Mouse (Mus musculus) ovary, postnatal 10 days (tissue): ENCODE results near the gene Gpr68.

Source experiments
- DNase-seq: peaks from one replicate; pipeline ENCODE4 v3.0.0; 2022; ENCODE audit warnings: low spot score

The Gpr68 gene

DNA sequence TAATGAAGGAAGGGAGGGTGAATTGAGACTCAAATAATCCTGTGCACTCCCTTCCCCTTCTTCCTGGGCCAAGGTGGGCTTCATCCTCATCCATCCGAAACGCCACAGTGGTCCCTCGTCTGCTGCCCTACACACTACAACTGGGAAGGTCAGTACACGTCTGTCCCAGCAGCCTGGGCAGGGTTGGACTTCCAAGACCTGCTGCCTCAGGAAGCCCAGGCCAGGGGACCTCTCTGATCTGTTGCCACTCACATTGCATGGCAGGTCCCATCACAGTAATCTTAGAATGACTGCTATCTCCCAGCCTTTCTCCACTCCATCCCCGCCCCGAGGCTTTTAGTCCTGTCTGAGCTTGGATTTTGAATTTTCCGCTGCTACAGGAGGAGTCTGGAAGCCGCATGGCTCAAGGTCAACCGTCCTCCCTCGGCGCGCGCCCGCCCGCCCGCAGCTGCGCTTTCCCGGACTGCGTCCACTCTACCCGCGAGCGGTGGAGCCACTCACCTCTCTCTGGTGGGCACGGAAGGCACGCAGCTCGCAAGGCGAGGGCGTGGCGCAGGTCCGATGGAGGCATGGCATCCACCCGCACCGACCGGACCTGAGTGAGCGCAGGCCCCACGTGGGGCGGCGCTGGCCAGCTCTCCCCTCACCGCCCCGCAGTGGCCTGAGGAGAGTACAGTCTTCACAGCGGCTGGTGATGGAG, at the start of gene Gpr68:
Gpr68 (minus strand) TSS at position 601 of the 700 bp plus-strand sequence.
- DNase-seq = peak; percentile 15

DNA sequence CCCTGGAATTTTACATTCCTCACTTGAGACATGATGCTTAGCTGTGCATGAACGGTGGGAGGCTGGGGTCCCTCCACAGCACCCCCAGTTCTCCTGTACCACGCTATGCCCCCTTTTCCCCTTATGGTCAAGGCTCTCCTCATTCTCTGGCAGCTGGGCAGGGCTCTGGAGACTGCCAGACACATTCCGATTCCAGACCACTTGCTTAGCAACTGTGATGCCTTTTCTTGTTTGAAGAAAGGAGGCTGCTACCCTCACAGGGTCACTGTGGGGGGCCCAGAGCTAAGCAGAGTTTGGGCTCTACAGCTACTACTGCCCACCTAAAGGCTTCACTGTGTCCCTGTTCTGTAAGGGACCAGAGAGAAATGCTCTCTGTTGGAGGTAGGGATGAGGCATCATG, 49.3 kb upstream of the Gpr68 start:
- no peak for DNase-seq

DNA sequence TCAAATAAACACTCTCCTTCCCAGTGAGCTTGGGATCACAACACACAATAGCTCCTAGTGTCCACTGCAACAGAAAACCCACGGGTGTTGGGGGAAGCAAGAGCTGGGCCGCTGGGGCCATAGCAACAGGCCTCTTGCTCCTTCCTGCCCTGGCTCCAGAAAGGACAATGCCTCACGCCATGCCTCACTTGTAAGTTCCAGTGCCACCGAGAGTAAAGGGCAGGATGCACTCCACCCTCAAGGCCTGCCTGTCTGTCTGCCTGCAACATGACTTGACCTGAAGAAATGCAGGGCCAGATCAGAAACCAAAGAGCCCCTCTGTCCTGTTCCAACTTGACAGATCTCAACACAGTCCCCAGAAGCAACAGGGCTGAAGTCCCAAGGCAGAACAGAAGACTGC, 48.8 kb upstream of the Gpr68 start:
- DNase-seq = no peak

DNA sequence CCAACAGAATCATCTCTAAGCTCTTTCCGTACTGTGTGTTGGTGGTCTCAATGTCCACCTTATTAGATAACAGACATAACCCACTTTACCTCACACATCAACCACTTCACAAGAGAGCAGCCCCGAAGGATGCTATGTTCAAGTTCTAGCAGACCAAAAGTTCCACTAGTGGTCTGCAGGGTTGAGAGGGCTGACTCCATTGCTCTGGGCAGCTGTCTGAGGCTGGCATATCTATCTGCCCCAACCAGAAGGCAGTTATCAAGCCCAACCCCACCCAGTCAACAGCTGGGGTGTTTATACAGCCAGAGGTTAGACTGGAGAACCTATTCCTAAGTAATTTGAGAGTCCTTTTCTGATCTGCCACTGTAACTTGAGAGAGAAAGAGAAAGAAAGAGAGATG, 48.0 kb upstream of the Gpr68 start:
- DNase-seq = no peak

DNA sequence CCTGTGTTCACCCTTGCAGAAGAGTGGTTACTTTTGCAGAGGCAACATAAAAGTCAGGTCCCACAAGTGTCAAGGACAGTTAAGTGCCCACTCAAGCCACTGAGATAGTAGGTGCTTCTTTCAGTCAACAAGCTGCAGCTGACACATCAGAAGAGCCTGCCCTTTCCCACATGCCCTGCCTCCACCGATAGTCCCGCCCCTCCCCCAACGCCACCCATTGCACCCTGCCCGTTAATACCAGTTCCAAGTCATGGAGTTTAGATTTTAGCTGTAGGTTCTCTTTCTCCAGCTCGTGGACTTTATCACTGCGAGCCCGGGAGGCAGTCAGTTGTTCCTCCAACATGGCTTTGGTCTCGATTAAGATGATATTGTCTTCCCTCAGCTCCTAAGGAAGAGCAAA, 45.9 kb upstream of the Gpr68 start:
- DNase-seq = no peak

DNA sequence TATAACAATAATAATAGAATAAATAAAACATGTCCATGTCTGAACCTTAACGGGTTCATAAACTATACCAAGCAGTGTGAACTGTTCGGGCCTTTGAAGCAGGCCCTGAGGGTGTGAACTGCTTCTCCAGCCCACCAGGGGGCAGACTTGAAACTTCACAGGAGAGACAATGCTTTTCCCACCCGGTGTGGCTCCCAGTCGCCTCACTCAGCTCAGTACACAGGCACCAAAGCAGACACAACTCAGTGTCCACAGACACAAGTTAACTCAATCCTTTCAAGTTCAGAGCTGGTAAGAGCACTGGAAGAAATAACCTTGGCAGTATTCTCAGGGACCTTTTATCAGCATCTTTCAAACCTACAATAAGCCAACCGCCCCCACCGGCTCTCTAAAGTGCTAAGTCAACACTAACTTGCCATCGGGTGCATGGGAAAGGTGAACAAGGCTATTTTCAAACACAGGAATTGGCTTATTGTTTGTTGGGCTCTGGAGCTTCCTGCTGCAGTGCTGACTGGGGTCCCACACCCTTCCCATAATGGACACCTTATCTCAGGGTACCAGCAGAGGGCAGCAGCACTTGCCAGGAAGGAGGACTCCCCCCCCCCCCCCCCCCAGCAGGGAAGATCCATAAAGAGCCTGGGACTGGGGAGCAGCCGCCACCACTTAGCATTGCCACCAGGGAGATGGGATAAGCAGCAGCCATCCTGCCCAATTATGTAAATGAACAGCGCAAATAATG, 44.4 kb upstream of the Gpr68 start:
- no peak for DNase-seq

DNA sequence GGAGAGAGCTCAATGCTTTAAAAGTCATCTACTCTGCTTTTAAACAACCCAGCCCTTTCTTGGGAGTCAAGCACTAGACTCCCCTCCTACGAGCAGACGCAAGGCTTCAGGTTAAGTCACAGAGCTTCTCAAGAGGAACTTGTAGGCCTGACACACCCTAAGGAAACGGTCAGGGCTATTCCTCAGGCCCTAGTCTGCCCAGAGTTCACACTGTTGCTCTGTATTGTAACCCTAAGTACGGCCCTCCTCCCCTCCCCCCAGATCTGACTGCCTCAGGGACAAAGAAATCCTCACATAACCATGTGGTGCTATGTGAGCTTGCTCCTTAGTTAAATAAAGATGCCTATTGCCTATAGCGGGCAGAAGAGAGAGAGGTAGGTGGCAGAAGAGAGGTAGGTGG, 41.1 kb upstream of the Gpr68 start:
- no peak for DNase-seq

DNA sequence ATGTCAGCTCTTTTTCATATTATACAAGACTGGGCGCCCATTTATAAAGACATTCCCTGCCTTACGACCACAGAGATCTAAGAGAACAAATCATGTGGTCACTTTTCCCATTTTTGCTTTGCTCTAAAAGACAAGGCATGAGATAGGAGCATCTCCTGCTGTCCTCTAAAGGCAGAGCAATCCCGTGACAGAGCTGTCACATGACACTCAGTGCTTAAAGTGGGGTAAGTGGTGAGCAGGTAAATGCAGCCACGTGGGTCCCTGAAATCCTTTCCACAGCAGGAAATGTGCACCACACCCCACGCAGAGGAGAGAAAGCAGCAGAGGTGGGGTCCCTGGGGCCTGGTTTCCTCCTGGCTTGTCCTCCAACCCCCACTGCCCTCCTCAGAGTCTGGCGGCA, 40.0 kb upstream of the Gpr68 start:
- DNase-seq = no peak

DNA sequence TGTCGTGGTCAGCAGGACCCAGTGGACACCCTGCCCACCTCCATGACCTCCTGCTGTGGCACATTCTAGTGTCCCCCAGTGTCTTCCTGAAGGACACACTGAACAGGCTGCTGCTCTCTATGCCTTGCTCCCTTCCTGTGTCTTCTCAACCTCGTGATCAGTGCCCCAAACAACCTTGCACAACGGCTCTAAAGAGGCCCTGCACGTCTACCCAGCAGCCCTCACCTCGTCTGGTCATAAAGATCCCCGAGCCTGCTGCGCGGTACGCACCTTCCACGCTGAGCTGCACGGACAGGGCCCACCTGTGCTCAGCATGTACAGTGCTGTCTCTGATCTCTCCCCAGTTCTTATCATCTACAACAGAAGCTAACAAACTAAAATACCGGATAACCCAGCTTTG, 38.0 kb upstream of the Gpr68 start:
- no peak for DNase-seq

DNA sequence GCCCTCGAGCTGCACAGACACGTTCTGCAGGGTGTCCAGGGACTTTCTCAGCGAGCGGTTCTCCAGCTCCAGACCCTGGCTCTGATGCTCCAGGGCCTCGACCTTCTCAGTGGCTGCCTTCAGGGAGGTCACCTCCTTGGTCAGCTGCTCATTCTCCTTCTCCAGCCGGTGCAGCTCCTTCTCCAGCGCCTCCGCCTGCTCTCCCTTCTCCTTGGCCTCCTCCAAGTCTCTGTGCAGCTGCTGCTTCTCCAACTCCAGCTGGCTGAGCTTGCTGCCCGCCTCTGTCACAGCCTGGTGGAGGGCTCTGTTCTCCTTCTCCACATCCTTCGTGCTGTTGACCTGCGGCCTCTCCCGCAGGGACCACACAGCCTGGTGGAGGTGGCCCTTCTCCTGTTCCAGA, 37.5 kb upstream of the Gpr68 start:
- no peak for DNase-seq

DNA sequence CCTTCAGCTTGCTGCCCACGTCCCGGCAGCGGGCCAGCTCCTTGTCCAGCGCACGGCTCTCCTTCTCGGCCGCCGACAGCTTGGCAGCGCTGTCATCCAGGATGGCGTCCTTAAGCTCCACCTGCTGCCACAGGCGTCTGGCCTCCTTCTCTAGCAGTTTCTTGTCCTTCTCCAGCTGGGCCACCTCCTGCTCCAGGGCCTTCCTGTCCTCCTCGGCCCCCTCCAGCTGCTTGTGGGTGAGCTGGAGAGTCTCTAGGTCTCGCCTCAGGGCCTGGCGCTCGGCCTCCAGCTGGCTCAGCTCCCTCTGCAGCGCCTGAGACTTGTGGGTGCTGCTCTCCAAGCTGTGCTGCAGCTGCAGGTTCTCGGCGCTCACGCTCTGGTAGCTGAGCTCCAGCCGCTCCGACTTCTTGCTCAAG, 36.9 kb upstream of the Gpr68 start:
- no peak for DNase-seq

DNA sequence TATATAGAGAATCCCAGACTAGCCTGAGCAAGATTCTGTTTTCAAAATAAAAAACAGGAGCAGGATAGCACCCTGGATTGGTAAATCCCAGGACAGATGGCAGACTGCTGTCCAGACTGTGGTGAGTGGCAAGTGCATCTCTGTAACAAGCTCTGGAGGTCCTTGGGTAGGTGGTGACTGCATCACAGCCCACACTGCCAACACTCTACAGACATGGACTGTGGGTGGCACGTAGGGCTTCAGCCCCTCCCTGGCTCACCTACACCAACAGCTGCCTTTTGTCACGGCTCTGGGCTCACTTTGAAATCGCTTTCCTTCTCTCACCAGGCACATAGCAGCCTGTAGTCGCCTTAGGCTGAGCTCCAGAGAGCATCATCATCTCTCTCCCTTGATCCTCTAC, 35.1 kb upstream of the Gpr68 start:
- DNase-seq = no peak

DNA sequence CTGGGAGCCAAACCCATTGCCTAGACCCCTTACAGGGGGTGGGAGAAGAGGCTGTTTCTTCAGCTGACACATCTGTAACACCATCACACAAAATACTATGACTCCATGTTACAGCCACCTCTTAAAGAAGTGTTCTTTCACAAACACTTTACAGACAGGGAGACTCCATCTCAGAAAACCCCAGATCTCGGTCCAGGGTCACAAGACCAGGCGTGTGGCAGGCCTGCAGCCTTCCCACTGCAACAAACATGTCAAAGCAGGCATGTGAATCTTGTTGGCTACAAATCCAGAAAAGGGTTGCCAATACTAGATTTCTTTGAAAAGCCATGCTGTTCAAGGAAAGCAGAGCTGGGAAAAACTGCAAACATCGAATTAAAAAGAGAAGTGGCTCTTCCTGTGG, 33.4 kb upstream of the Gpr68 start:
- no peak for DNase-seq

DNA sequence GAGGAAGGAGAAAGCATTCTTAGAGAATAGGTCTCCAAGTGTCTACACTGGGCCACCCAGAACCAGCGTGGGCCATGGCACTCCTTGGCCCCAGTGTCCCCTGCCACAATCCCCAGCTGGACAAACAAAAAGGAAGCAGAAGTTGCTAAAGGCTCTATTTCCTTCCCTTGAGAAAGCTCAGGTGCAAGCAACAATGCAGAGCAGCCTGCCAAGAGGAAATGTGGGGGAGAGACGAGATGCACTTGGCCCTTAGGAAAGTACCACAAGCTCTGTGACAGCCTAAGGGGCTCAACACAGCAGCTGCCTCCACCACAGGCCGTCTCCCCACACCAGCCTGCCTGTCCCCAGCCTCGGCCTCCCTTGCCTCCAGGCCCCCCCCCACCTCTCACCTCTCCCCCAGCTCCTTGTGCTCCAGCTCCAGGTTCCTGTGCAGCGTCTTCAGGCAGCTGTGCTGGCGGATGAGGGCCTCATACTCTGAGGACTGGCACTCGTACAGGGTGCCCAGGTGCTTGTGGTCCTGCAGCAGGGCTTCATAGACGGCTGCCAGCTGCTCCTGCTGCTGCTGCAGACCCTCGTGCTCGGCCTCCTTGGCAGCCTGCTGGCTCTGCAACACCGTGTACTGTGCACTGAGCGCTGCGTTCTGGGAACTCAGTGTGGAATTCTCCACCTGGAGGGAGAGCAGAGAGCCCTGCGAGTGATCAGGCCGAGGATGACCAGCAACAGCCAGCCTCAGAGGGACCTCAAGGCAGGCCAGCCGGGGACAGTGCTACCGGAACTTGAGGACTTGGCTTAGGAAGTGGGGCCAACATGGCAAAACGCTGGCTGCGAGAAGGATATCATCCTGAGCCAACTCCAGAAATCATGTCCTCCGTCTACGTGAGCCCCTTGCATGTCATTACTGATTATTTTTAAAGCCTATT, 29.7 kb upstream of the Gpr68 start:
- DNase-seq = no peak

DNA sequence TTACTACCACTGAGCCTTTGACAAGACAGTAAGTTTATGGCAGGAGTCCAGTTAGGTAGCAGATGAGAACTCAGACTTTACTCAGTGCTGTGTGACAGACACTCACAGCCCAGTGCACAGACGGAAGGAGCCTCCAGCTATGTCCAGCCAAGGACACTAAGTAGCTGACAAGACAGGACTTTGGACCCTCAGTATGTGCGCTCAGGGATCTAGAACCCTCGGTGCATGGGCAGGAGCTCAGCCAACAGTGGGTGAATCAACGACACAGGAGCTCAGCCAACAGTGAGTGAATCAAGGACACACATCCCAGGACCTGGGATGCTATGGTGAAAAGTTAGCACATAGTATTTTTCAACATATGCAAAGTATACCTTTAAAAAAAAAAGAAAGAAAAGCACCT, 28.7 kb upstream of the Gpr68 start:
- no peak for DNase-seq

DNA sequence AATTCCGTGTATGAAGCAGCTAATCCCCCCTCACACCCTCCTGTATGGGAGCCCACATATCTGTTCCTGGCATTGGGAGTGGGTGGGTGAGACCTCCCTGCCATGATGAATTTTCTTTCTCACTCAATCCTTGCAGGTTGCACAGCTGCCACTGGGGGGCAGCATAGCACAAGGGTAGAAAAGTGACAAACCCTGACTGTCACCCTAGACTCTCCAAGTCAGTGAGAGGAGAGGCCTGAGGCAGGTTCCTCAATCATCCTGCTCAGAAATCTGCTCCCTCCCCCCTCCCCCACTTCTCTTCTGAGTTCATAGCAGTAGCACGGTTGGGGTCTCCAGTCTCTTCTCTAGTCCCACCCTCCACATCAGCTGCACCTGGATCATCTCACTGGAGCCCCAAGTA, 28.1 kb upstream of the Gpr68 start:
- peak; percentile 47 for DNase-seq

DNA sequence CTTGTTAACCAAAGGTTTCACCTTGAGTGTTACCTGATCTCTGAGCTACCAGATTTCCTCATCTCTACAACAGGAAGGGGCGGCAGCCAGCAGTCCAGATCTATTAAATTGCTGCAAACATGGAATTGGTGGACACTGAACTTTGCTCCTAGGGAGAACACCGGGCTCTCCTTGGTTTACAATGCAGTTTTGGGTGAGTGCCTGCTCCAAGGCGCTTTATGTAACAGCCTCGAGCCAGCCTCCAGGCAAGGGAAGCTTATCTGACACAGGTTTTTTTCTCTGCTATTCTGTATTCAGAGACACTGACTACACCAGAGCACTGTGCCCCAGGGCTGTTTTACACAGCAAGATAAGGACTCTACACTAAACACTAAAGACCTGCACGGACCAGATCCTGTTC, 26.8 kb upstream of the Gpr68 start:
- DNase-seq = no peak

DNA sequence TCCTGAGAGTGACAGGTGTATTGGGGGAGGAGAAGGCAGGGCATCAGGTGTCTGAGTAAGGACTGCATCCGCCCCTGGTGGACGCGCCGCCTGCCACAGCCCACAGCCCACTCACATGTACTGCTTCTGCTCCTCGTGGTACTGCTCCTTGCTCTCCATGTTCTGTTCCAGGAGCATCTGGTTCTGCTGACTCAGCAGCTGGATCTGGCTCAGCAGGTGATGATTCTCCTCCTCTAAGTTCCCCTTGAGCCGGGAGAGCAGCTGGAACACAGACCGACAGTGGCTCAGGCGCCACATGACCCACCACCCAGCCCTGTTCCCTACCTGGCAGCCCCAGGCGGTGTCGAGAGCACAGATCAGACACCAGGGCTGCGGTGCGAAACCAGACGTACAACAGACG, 23.7 kb upstream of the Gpr68 start:
- no peak for DNase-seq

DNA sequence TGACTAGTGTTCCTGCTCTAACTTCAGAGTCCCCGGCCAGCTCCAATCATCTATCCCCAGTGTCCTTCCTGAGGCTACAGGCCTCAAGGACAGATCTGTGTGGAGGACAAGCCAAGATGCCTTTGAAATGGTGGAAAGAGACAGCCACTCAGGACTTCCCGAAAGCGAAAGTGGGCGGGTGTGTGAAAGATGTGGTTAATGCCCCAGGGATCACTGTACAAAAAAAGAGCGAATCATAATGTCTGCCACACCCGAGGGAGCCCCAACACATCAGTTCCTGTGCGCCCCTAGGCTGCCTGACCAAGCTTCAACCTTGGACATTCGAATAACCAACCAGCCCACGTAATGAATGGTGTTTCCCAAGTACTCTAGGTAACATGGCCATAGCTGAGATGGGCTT, 20.3 kb upstream of the Gpr68 start:
- no peak for DNase-seq

DNA sequence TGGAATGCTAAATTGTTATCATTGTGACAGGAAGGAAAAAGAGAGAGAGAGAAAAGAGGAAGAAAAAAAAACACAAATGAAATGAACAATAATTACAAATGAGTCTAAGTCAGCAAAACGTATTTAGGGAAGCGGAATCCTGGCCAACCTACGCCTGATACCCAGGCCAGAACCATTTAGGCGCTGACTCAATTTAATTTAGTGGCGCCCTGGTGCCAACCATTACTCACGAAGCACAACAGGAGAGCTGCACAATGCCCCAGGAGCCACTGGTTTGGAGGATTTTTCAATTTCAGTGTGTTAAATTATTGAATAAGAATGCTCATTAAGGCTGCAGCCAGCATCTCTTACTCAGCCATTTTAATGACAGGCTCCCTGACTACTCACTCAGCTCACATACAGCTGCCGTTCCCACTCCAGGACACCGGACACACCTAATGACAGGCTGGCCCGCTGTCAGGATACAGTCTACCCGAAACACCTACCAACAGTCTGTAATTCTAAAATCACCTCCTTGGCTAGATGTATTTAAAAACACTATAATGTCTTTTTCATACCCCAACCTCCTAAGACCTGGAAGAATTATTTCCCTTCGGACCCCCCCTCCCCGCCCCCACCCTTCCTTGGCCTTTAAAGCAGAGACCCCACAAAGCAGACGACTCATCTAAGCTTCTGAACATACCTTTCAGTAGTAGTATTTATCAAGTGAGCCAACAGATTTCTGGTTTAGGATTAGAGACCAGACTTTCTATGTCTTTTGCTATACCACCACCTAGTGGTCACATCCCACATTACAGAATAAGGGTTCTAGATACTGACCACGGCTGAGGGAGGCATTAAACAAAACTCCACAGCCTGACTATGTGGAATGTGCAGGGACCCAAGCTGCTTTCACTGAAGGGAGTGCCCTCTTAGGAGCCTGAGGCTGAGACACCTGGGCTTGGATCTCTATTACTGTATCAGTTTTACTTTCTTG, 17.9 kb upstream of the Gpr68 start:
- DNase-seq = no peak

DNA sequence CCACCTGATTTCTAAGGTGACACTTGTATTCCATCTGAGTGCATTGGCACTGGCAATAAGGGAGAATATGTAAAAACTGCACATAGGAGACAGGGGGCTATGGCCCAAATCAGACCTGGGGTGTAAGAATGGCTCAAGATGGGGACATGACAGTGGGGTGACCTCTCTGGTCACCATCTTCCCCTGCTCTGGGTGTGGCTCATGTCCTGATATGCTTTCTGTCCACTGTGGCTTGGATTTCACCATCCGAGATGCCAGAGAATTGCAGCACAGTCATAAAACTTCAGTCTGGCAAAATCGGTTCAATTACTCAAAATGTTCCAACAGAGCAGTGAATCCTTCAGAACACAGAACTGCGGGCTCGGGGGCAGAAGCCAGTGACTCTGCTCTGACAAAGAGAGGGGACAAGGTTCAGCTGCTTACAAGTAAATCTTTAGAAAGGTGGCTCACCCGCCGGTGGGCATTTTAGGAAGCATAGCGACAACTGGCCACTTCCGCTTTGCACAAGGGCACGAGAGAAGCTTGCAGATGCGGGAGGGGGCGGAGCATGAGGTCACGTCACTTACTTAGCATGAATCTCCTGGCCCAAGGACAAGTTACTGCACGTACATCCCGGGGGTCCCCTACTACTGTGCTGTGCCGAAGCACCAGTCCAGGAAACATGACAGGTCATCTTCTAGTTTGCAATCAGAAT, 16.8 kb upstream of the Gpr68 start:
- DNase-seq = no peak
